Mouse (Mus musculus) v-Abl transformed pro-B cells (cell line): ENCODE measurements around the gene Usp2.

Experiments
- in situ Hi-C, 2 experiments: fragments of 400-800 bp; cut with MboI; formaldehyde crosslinking; loops; one replicate each; pipeline ENCODE4 v1.15.1; 2025; ENCODE audit not compliant: unreplicated experiment in 2 of 2

The Usp2 gene

GRCm38 (mm10) chr9:44085741-44086665 lies 19.2 kb downstream of the Usp2 start:
- in situ Hi-C loops: loop anchor here (25.0 kb wide), 1 partner anchor 749 kb away; no protein-coding TSS in a partner anchor

GRCm38 (mm10) chr9:44086960-44087359 lies 20.1 kb downstream of the Usp2 start:
- in situ Hi-C loops: loop anchor here (25.0 kb wide), 1 partner anchor 750 kb away; no protein-coding TSS in a partner anchor

- in situ Hi-C loops: loop anchor here (25.0 kb wide), 1 partner anchor 751 kb away; no protein-coding TSS in a partner anchor
These were observed 21.1 kb downstream of the Usp2 start for GRCm38 (mm10) chr9:44087761-44088455.

GRCm38 (mm10) chr9:44088877-44089608 lies 22.2 kb downstream of the Usp2 start:
- in situ Hi-C loops: loop anchor here (25.0 kb wide), 1 partner anchor 752 kb away; no protein-coding TSS in a partner anchor

GRCm38 (mm10) chr9:44093612-44094503 lies 27.0 kb downstream of the Usp2 start:
- in situ Hi-C loops: loop anchor here (5.0 to 25.0 kb wide), 2 partner anchors 107 to 757 kb away; no protein-coding TSS in a partner anchor

- in situ Hi-C loops: loop anchor here (5.0 to 25.0 kb wide), 2 partner anchors 107 to 757 kb away; no protein-coding TSS in a partner anchor
These were observed 27.9 kb downstream of the Usp2 start for GRCm38 (mm10) chr9:44094737-44095136.

- in situ Hi-C loops: loop anchor here (25.0 kb wide), 1 partner anchor 758 kb away; no protein-coding TSS in a partner anchor
These were observed 29.0 kb downstream of the Usp2 start for GRCm38 (mm10) chr9:44095781-44096180.

- in situ Hi-C loops: loop anchor here (25.0 kb wide), 1 partner anchor 759 kb away; no protein-coding TSS in a partner anchor
These were observed 29.7 kb downstream of the Usp2 start for GRCm38 (mm10) chr9:44096536-44096935.

- in situ Hi-C loops: no loop called here
These were observed 34.7 kb downstream of the Usp2 start, which contains the start of gene Mfrp for GRCm38 (mm10) chr9:44101490-44101889. Mfrp (plus strand) TSS chr9:44101729.

- in situ Hi-C loops: no loop called here
These were observed 38.1 kb downstream of the Usp2 start for GRCm38 (mm10) chr9:44104881-44105280.

- in situ Hi-C loops: no loop called here
These were observed 39.0 kb downstream of the Usp2 start for GRCm38 (mm10) chr9:44105781-44106180.

GRCm38 (mm10) chr9:44106182-44106581 lies 39.4 kb downstream of the Usp2 start:
- in situ Hi-C loops: no loop called here

GRCm38 (mm10) chr9:44106596-44106995 lies 39.8 kb downstream of the Usp2 start:
- in situ Hi-C loops: no loop called here

- in situ Hi-C loops: no loop called here
These were observed 40.3 kb downstream of the Usp2 start, which contains the start of gene C1qtnf5 for GRCm38 (mm10) chr9:44107110-44107509. C1qtnf5 (plus strand) TSS chr9:44107245.

- in situ Hi-C loops: no loop called here
These were observed 40.8 kb downstream of the Usp2 start for GRCm38 (mm10) chr9:44107557-44108179.

- in situ Hi-C loops: no loop called here
These were observed 41.6 kb downstream of the Usp2 start for GRCm38 (mm10) chr9:44108269-44109055.

GRCm38 (mm10) chr9:44109360-44110095 lies 42.7 kb downstream of the Usp2 start:
- in situ Hi-C loops: no loop called here
